Mouse (Mus musculus): ENCODE data around the gene Zfp296. TPM values are rescaled to one million over a fixed set of nuclear protein-coding genes. Genes with fewer than 3 reads are reported as not detected.

Gene Zfp296
- polyA plus RNA-seq (2015; fragmentation: Illumina TruSeq; extraction: RNeasy Lipid Tissue Mini Kit (QIAGEN cat#74804); ENCODE audit: insufficient read depth, low read depth, low replicate concordance) = not detected

GRCm38 (mm10) chr7:19577141-19577852 is at the start of gene Zfp296, which contains the start of gene Gemin7:
Zfp296 (plus strand) TSS chr7:19577287.
Gemin7 (minus strand) TSS chr7:19577595.

GRCm38 (mm10) chr7:19562643-19563410 is 14.3 kb upstream of the Zfp296 start, which contains the start of gene Ppp1r37:
Ppp1r37 (minus strand) TSS chr7:19563076.

GRCm38 (mm10) chr7:19603849-19604605 is 26.9 kb downstream of the Zfp296 start, which contains the start of gene Clasrp:
Clasrp (minus strand) TSS chr7:19604486.

GRCm38 (mm10) chr7:19629361-19629734 is 52.3 kb downstream of the Zfp296 start, which contains the start of gene Relb:
Relb (minus strand) TSS chr7:19629438.

Other genes starting within 250 kb of the Zfp296 start
- 11.2 TPM for gene Ercc1, start 232.5 kb upstream of the Zfp296 start, polyA plus RNA-seq (2015; fragmentation: Illumina TruSeq; extraction: RNeasy Lipid Tissue Mini Kit (QIAGEN cat#74804); ENCODE audit: insufficient read depth, low read depth, low replicate concordance)
- 2.5 TPM for gene Cd3eap, start 217.8 kb upstream of the Zfp296 start, polyA plus RNA-seq (2015; fragmentation: Illumina TruSeq; extraction: RNeasy Lipid Tissue Mini Kit (QIAGEN cat#74804); ENCODE audit: insufficient read depth, low read depth, low replicate concordance)
- 2.4 TPM for gene Ppp1r13l, start 217.5 kb upstream of the Zfp296 start, polyA plus RNA-seq (2015; fragmentation: Illumina TruSeq; extraction: RNeasy Lipid Tissue Mini Kit (QIAGEN cat#74804); ENCODE audit: insufficient read depth, low read depth, low replicate concordance)
- gene Ercc2, start 195.3 kb upstream of the Zfp296 start, polyA plus RNA-seq (2015; fragmentation: Illumina TruSeq; extraction: RNeasy Lipid Tissue Mini Kit (QIAGEN cat#74804); ENCODE audit: insufficient read depth, low read depth, low replicate concordance) = 7.7 TPM
- gene Klc3, start 173.2 kb upstream of the Zfp296 start, polyA plus RNA-seq (2015; fragmentation: Illumina TruSeq; extraction: RNeasy Lipid Tissue Mini Kit (QIAGEN cat#74804); ENCODE audit: insufficient read depth, low read depth, low replicate concordance) = 4.6 TPM
- gene Ckm, start 172.5 kb upstream of the Zfp296 start, polyA plus RNA-seq (2015; fragmentation: Illumina TruSeq; extraction: RNeasy Lipid Tissue Mini Kit (QIAGEN cat#74804); ENCODE audit: insufficient read depth, low read depth, low replicate concordance) = 0.68 TPM
- 7.8 TPM for gene Mark4, start 118.5 kb upstream of the Zfp296 start, polyA plus RNA-seq (2015; fragmentation: Illumina TruSeq; extraction: RNeasy Lipid Tissue Mini Kit (QIAGEN cat#74804); ENCODE audit: insufficient read depth, low read depth, low replicate concordance)
- 14.3 TPM for gene Exoc3l2, start 114.0 kb upstream of the Zfp296 start, polyA plus RNA-seq (2015; fragmentation: Illumina TruSeq; extraction: RNeasy Lipid Tissue Mini Kit (QIAGEN cat#74804); ENCODE audit: insufficient read depth, low read depth, low replicate concordance)
- gene Bloc1s3, start 68.9 kb upstream of the Zfp296 start, polyA plus RNA-seq (2015; fragmentation: Illumina TruSeq; extraction: RNeasy Lipid Tissue Mini Kit (QIAGEN cat#74804); ENCODE audit: insufficient read depth, low read depth, low replicate concordance) = 1.00 TPM
- gene Trappc6a, start 68.9 kb upstream of the Zfp296 start, polyA plus RNA-seq (2015; fragmentation: Illumina TruSeq; extraction: RNeasy Lipid Tissue Mini Kit (QIAGEN cat#74804); ENCODE audit: insufficient read depth, low read depth, low replicate concordance) = 19.1 TPM
- gene Nkpd1, start 59.4 kb upstream of the Zfp296 start, polyA plus RNA-seq (2015; fragmentation: Illumina TruSeq; extraction: RNeasy Lipid Tissue Mini Kit (QIAGEN cat#74804); ENCODE audit: insufficient read depth, low read depth, low replicate concordance) = not detected
- gene Ppp1r37, start 14.2 kb upstream of the Zfp296 start, polyA plus RNA-seq (2015; fragmentation: Illumina TruSeq; extraction: RNeasy Lipid Tissue Mini Kit (QIAGEN cat#74804); ENCODE audit: insufficient read depth, low read depth, low replicate concordance) = 31.9 TPM
- gene Gemin7, start 308 bp downstream of the Zfp296 start, polyA plus RNA-seq (2015; fragmentation: Illumina TruSeq; extraction: RNeasy Lipid Tissue Mini Kit (QIAGEN cat#74804); ENCODE audit: insufficient read depth, low read depth, low replicate concordance) = 23.7 TPM
- 22.2 TPM for gene Clasrp, start 27.2 kb downstream of the Zfp296 start, polyA plus RNA-seq (2015; fragmentation: Illumina TruSeq; extraction: RNeasy Lipid Tissue Mini Kit (QIAGEN cat#74804); ENCODE audit: insufficient read depth, low read depth, low replicate concordance)
- gene Relb, start 52.2 kb downstream of the Zfp296 start, polyA plus RNA-seq (2015; fragmentation: Illumina TruSeq; extraction: RNeasy Lipid Tissue Mini Kit (QIAGEN cat#74804); ENCODE audit: insufficient read depth, low read depth, low replicate concordance) = 4.5 TPM
- gene Clptm1, start 87.7 kb downstream of the Zfp296 start, polyA plus RNA-seq (2015; fragmentation: Illumina TruSeq; extraction: RNeasy Lipid Tissue Mini Kit (QIAGEN cat#74804); ENCODE audit: insufficient read depth, low read depth, low replicate concordance) = 22.6 TPM
- gene Apoc2, start 100.7 kb downstream of the Zfp296 start, polyA plus RNA-seq (2015; fragmentation: Illumina TruSeq; extraction: RNeasy Lipid Tissue Mini Kit (QIAGEN cat#74804); ENCODE audit: insufficient read depth, low read depth, low replicate concordance) = not detected
- gene Gm44805, start 104.1 kb downstream of the Zfp296 start, polyA plus RNA-seq (2015; fragmentation: Illumina TruSeq; extraction: RNeasy Lipid Tissue Mini Kit (QIAGEN cat#74804); ENCODE audit: insufficient read depth, low read depth, low replicate concordance) = not detected
- not detected for gene Apoc4, start 104.2 kb downstream of the Zfp296 start, polyA plus RNA-seq (2015; fragmentation: Illumina TruSeq; extraction: RNeasy Lipid Tissue Mini Kit (QIAGEN cat#74804); ENCODE audit: insufficient read depth, low read depth, low replicate concordance)
- 15.3 TPM for gene Apoc1, start 115.4 kb downstream of the Zfp296 start, polyA plus RNA-seq (2015; fragmentation: Illumina TruSeq; extraction: RNeasy Lipid Tissue Mini Kit (QIAGEN cat#74804); ENCODE audit: insufficient read depth, low read depth, low replicate concordance)
- 298 TPM for gene Apoe, start 121.9 kb downstream of the Zfp296 start, polyA plus RNA-seq (2015; fragmentation: Illumina TruSeq; extraction: RNeasy Lipid Tissue Mini Kit (QIAGEN cat#74804); ENCODE audit: insufficient read depth, low read depth, low replicate concordance)
- gene Tomm40, start 138.2 kb downstream of the Zfp296 start, polyA plus RNA-seq (2015; fragmentation: Illumina TruSeq; extraction: RNeasy Lipid Tissue Mini Kit (QIAGEN cat#74804); ENCODE audit: insufficient read depth, low read depth, low replicate concordance) = 10.2 TPM
- gene Nectin2, start 173.2 kb downstream of the Zfp296 start, polyA plus RNA-seq (2015; fragmentation: Illumina TruSeq; extraction: RNeasy Lipid Tissue Mini Kit (QIAGEN cat#74804); ENCODE audit: insufficient read depth, low read depth, low replicate concordance) = 7.7 TPM
- 37.8 TPM for gene Bcam, start 193.7 kb downstream of the Zfp296 start, polyA plus RNA-seq (2015; fragmentation: Illumina TruSeq; extraction: RNeasy Lipid Tissue Mini Kit (QIAGEN cat#74804); ENCODE audit: insufficient read depth, low read depth, low replicate concordance)
- gene Cblc, start 219.5 kb downstream of the Zfp296 start, polyA plus RNA-seq (2015; fragmentation: Illumina TruSeq; extraction: RNeasy Lipid Tissue Mini Kit (QIAGEN cat#74804); ENCODE audit: insufficient read depth, low read depth, low replicate concordance) = 4.5 TPM
- gene Bcl3, start 245.5 kb downstream of the Zfp296 start, polyA plus RNA-seq (2015; fragmentation: Illumina TruSeq; extraction: RNeasy Lipid Tissue Mini Kit (QIAGEN cat#74804); ENCODE audit: insufficient read depth, low read depth, low replicate concordance) = 11.1 TPM

All from pancreas, adult 10 weeks (tissue).